Mouse (Mus musculus) embryonic fibroblast, embryonic 13.5 days (primary cell): ENCODE results near the gene Thbs2.

Experiments
- CTCF ChIP-seq: IDR thresholded peaks from 2 replicates; pipeline ENCODE4 v1.5.1; 2011; ENCODE audit warnings: mild to moderate bottlenecking, control low read depth, low read length, moderate library complexity, borderline replicate concordance; ENCODE audit not compliant: insufficient read depth
- POLR2A ChIP-seq: IDR thresholded peaks from 2 replicates; pipeline ENCODE4 v1.6.1; 2011; ENCODE audit warnings: low read depth, mild to moderate bottlenecking, control low read depth, low read length, moderate library complexity

DNA sequence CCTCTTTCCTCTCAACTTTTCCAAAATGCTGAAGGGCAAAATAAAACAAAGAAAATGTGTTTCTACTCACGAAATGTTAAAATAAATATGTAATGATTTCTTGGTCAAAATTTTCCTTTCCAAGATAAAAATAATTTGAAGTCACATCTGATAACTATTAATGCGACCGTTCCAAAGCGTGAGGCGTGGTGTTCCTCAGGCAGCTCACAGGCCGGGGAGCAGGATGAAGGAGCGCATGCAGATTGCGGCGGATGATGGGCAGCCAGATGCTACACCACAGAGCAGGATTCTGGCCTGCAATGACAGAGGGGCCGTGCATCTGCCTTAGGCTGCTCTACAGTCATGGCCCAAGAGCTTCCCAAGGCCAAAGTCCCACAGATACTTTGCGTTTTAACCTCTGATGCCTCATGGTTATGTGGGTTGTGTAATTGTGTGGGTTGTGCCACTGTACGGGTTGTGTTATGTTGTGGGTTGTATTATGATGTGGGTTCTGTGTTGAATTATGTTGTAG, 66.2 kb downstream of the Thbs2 start:
- TF ChIP-seq POLR2A (no peak), CTCF (no peak)
